Mouse (Mus musculus) left cerebral cortex, postnatal 25 days (tissue): ENCODE data around the gene Cldn20. TPM values are rescaled to one million over a fixed set of nuclear protein-coding genes. Genes with fewer than 3 reads are reported as not detected.
A peak's percentile ranks its signal among the peaks of the same experiment; 100 is the strongest.

Experiments
- DNase-seq, 2 experiments: peaks; one replicate each; pipeline ENCODE4 v3.0.0; 2022; ENCODE audit warnings: low spot score in 2 of 2, mixed read lengths in 1 of 2
- intact Hi-C: fragments of 180-260 bp; cut with DNase I; formaldehyde crosslinking; loops from one replicate; pipeline ENCODE4 v1.15.1; 2025
- total RNA-seq, 2 experiments: library from RNA; stranded (reverse); gene quantifications; 2 replicates each; pipeline ENCODE4 v1.2.3; 2021

Gene Cldn20
- under 1 TPM in 1 of 2 experiments, not detected in 1; 0.80 TPM for total RNA-seq

GRCm38 (mm10) chr17:3532254-3532653 is at the start of gene Cldn20:
Cldn20 (plus strand) TSS chr17:3532554.
- no peak for DNase-seq
- intact Hi-C loops = no loop called here

- peak in 1 of 2 experiments; percentile 61 for DNase-seq
Observed at GRCm38 (mm10) chr17:3483091-3483490, 49.3 kb upstream of the Cldn20 start.

GRCm38 (mm10) chr17:3485851-3486250 is 46.5 kb upstream of the Cldn20 start:
- intact Hi-C loops = no loop called here
- no peak for DNase-seq

More at GRCm38 (mm10) chr17:3483091-3483490, 49.3 kb upstream of the Cldn20 start:
- intact Hi-C loops = no loop called here

GRCm38 (mm10) chr17:3487211-3487610 is 45.1 kb upstream of the Cldn20 start:
- intact Hi-C loops = no loop called here
- no peak for DNase-seq

- no peak for DNase-seq
- intact Hi-C loops = no loop called here
Observed at GRCm38 (mm10) chr17:3487721-3488601, 44.4 kb upstream of the Cldn20 start.

GRCm38 (mm10) chr17:3490216-3490895 is 42.0 kb upstream of the Cldn20 start:
- DNase-seq = no peak
- intact Hi-C loops = no loop called here

GRCm38 (mm10) chr17:3491065-3491464 is 41.3 kb upstream of the Cldn20 start:
- intact Hi-C loops = no loop called here

GRCm38 (mm10) chr17:3491667-3492066 is 40.7 kb upstream of the Cldn20 start:
- intact Hi-C loops = no loop called here
- no peak for DNase-seq

More at GRCm38 (mm10) chr17:3491065-3491464, 41.3 kb upstream of the Cldn20 start:
- no peak for DNase-seq

GRCm38 (mm10) chr17:3495576-3495975 is 36.8 kb upstream of the Cldn20 start:
- peak in 1 of 2 experiments; percentile 88 for DNase-seq
- intact Hi-C loops = no loop called here

- intact Hi-C loops = no loop called here
- DNase-seq = no peak
Observed at GRCm38 (mm10) chr17:3496080-3496479, 36.3 kb upstream of the Cldn20 start.

- peak in 1 of 2 experiments; percentile 62 for DNase-seq
- intact Hi-C loops = no loop called here
Observed at GRCm38 (mm10) chr17:3498086-3498485, 34.3 kb upstream of the Cldn20 start.

- intact Hi-C loops = no loop called here
- peak in 1 of 2 experiments; percentile 77 for DNase-seq
Observed at GRCm38 (mm10) chr17:3498580-3498979, 33.8 kb upstream of the Cldn20 start.

GRCm38 (mm10) chr17:3499468-3499867 is 32.9 kb upstream of the Cldn20 start:
- intact Hi-C loops = no loop called here
- peak in 1 of 2 experiments; percentile 60 for DNase-seq

- DNase-seq = peak in 1 of 2 experiments; percentile 76
- intact Hi-C loops = no loop called here
Observed at GRCm38 (mm10) chr17:3500076-3500475, 32.3 kb upstream of the Cldn20 start.

- no peak for DNase-seq
- intact Hi-C loops = no loop called here
Observed at GRCm38 (mm10) chr17:3500936-3501335, 31.4 kb upstream of the Cldn20 start.

GRCm38 (mm10) chr17:3505711-3506110 is 26.6 kb upstream of the Cldn20 start:
- no peak for DNase-seq
- intact Hi-C loops = loop anchor here (5.0 kb wide), 1 partner anchor 233 kb away; no protein-coding TSS in a partner anchor

- no peak for DNase-seq
- intact Hi-C loops = loop anchor here (5.0 kb wide), 1 partner anchor 234 kb away; no protein-coding TSS in a partner anchor
Observed at GRCm38 (mm10) chr17:3506508-3506907, 25.8 kb upstream of the Cldn20 start.

- DNase-seq = peak; percentile 64 to 81
- intact Hi-C loops = loop anchor here (1.0 to 5.0 kb wide), 2 partner anchors 62 to 238 kb away; no protein-coding TSS in a partner anchor
Observed at GRCm38 (mm10) chr17:3509841-3510240, 22.5 kb upstream of the Cldn20 start.

- intact Hi-C loops = no loop called here
- DNase-seq = no peak
Observed at GRCm38 (mm10) chr17:3514316-3514715, 18.0 kb upstream of the Cldn20 start.

- DNase-seq = no peak
- intact Hi-C loops = no loop called here
Observed at GRCm38 (mm10) chr17:3515851-3516250, 16.5 kb upstream of the Cldn20 start.
